Mouse (Mus musculus) forebrain, embryonic 14.5 days (tissue): Measurements from ENCODE around the gene Mrto4. TPM values are rescaled to one million over a fixed set of nuclear protein-coding genes. Genes with fewer than 3 reads are reported as not detected.

Source experiments
- ATAC-seq: fragments of 200-750 bp; cut with Nextera tagmentation; 2 replicates; pipeline ENCODE4 v1.8.0; 2017; ENCODE audit warnings: mild to moderate bottlenecking, moderate library complexity
- DNase-seq: peaks from one replicate; pipeline ENCODE4 v3.0.0-alpha.2; 2015; ENCODE audit warnings: low spot score
- H3K27ac ChIP-seq: fragments of 300-500 bp; sonication (generic); 2 replicates; pipeline ENCODE4 v1.5.1; 2014; ENCODE audit warnings: low read depth, mild to moderate bottlenecking, control low read depth, low read length, moderate library complexity
- H3K27me3 ChIP-seq: fragments of 300-500 bp; sonication (generic); replicated peaks from 2 replicates; pipeline ENCODE4 v1.6.1; 2014; ENCODE audit warnings: low read length, control low read depth, mixed read lengths; ENCODE audit not compliant: control insufficient read depth, insufficient read depth
- H3K36me3 ChIP-seq: fragments of 300-500 bp; sonication (generic); 2 replicates; pipeline ENCODE4 v1.6.1; 2014; ENCODE audit warnings: low read length, control low read depth; ENCODE audit not compliant: control insufficient read depth, insufficient read depth
- H3K4me1 ChIP-seq: fragments of 300-500 bp; sonication (generic); 2 replicates; pipeline ENCODE4 v1.6.1; 2014; ENCODE audit warnings: antibody characterized with exemption, low read length, control low read depth; ENCODE audit not compliant: control insufficient read depth, insufficient read depth
- H3K4me2 ChIP-seq: fragments of 300-500 bp; sonication (generic); 2 replicates; pipeline ENCODE4 v1.6.1; 2014; ENCODE audit warnings: mild to moderate bottlenecking, control low read depth, low read length
- H3K4me3 ChIP-seq: fragments of 300-500 bp; sonication (generic); 2 replicates; pipeline ENCODE4 v1.5.1; 2014; ENCODE audit warnings: low read depth, low read length, control low read depth
- H3K9ac ChIP-seq: fragments of 300-500 bp; sonication (generic); 2 replicates; pipeline ENCODE4 v1.6.1; 2014; ENCODE audit warnings: mild to moderate bottlenecking, low read length, control low read depth, moderate library complexity
- H3K9me3 ChIP-seq: fragments of 300-500 bp; sonication (generic); replicated peaks from 2 replicates; pipeline ENCODE4 v1.6.1; 2016; ENCODE audit warnings: low read length, control low read depth, mixed read lengths; ENCODE audit not compliant: control insufficient read depth
- WGBS: fragments of 180-500 bp; shearing (Covaris S2); extraction: QIAGEN DNeasy Blood & Tissue Kit; methylation state at CpG from one replicate; pipeline ENCODE4 v1.1.7; 2014; 5-methylcytosine and 5-hydroxymethylcytosine counted together
- polyA plus RNA-seq: library from polyadenylated mRNA; unstranded; fragments of >200 nt; fragmentation: Nextera tagmentation; extraction: Ambion mirVana; gene quantifications from 2 replicates; pipeline ENCODE4 v1.2.1, GENCODE M21; 2014

The Mrto4 gene
- polyA plus RNA-seq, 1 experiment from 2014 or later: 110 TPM

GRCm38 (mm10) chr4:139334631-139335295 is 17.6 kb downstream of the Mrto4 start:
- ATAC-seq (no peak), DNase-seq (no peak)
- no peak overlapping the region for H3K9ac ChIP-seq
- H3K4me3 ChIP-seq: no peak overlapping the region
- no peak overlapping the region for H3K4me2 ChIP-seq
- no peaks in the 10 kb centered on the region for H3K36me3 ChIP-seq
- H3K9me3 ChIP-seq: no peaks in the 10 kb centered on the region
- no peaks in the 10 kb centered on the region for H3K4me1 ChIP-seq
- H3K27me3 ChIP-seq: peaks cover 5% of the 10 kb centered on the region; the same call in 1 of the 2 replicates
- WGBS: 72% methylated on average over 6 of the region's 9 CpGs
- no peak overlapping the region for H3K27ac ChIP-seq

GRCm38 (mm10) chr4:139330605-139331004 is 21.8 kb downstream of the Mrto4 start:
- H3K27ac ChIP-seq: no peak overlapping the region
- 9% methylated on average over 10 of the region's 10 CpGs for WGBS
- peak; percentile 70 for DNase-seq
- H3K9me3 ChIP-seq: no peaks in the 10 kb centered on the region
- H3K4me3 ChIP-seq: no peak overlapping the region
- H3K9ac ChIP-seq: no peak overlapping the region
- ATAC-seq: no peak
- no peaks in the 10 kb centered on the region for H3K36me3 ChIP-seq
- no peaks in the 10 kb centered on the region for H3K4me1 ChIP-seq
- H3K27me3 ChIP-seq: no peaks in the 10 kb centered on the region; the same call in 1 of the 2 replicates
- H3K4me2 ChIP-seq: peak overlapping the region; percentile 24; the same call in 1 of the 2 replicates

- no peaks in the 10 kb centered on the region for H3K4me1 ChIP-seq
- H3K9ac ChIP-seq: no peak overlapping the region
- H3K27ac ChIP-seq: no peak overlapping the region
- H3K27me3 ChIP-seq: no peaks in the 10 kb centered on the region
- peaks cover 31% of the 10 kb centered on the region for H3K36me3 ChIP-seq
- 94% methylated on average over 4 of the region's 4 CpGs for WGBS
- DNase-seq (no peak), ATAC-seq (no peak)
- no peaks in the 10 kb centered on the region for H3K9me3 ChIP-seq
- H3K4me2 ChIP-seq: no peak overlapping the region
- no peak overlapping the region for H3K4me3 ChIP-seq
Measured at GRCm38 (mm10) chr4:139319740-139320139, 32.6 kb downstream of the Mrto4 start.

GRCm38 (mm10) chr4:139318449-139318848 is 33.9 kb downstream of the Mrto4 start:
- Histone ChIP-seq H3K9ac (no peak overlapping the region), H3K27me3 (no peaks in the 10 kb centered on the region), H3K4me1 (no peaks in the 10 kb centered on the region), H3K9me3 (no peaks in the 10 kb centered on the region), H3K27ac (no peak overlapping the region), H3K4me2 (no peak overlapping the region), H3K36me3 (peaks cover 37% of the 10 kb centered on the region), H3K4me3 (no peak overlapping the region)
- no peak for ATAC-seq
- DNase-seq: no peak
- WGBS: 93% methylated on average over 11 of the region's 11 CpGs

DNA sequence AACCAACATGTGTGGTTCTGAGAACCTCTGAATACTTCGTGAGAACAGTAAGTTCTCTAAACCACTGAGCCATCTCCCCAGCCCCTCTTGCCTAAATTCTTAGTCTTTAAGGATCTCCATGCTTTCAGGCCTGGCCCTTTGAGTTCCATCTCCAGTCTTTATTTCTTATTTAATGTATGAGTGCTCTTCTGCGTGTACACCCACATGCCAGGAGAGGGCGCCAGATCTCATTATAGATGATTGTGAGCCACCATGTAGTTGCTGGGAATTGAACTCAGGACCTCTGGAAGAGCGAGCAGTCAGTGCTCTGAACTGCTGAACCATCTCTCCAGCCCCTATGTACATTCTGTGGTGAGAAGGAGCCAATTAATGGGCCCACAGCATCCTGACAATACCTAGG is 39.7 kb downstream of the Mrto4 start:
- H3K4me2 ChIP-seq: no peak overlapping the region
- WGBS: 53% methylated on average over 4 of the region's 4 CpGs
- H3K36me3 ChIP-seq: peaks cover 28% of the 10 kb centered on the region
- no peak overlapping the region for H3K9ac ChIP-seq
- H3K4me3 ChIP-seq: no peak overlapping the region
- no peaks in the 10 kb centered on the region for H3K27me3 ChIP-seq
- H3K27ac ChIP-seq: no peak overlapping the region
- ATAC-seq (no peak), DNase-seq (peak; percentile 46)
- no peaks in the 10 kb centered on the region for H3K9me3 ChIP-seq
- peaks cover 14% of the 10 kb centered on the region for H3K4me1 ChIP-seq

DNA sequence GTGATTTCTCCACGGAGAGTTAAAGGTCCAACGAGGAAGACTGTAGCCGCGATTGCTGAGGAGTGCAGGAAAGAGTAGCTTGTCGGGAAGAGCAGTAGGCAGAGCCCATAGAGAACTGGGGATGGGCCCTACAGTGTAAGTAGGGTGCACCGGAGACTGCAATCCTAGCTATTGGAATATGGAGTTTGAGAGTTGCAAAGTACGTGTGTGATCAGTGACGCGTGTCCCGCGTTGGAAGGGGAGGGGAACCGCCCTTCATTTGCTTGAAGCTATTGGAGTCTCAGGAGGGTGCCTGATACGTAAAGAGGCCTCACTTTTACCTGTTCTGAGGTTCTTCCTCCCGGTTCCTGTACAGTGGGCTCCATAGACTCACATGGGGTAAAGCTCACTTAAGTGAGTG is 40.7 kb downstream of the Mrto4 start:
- ATAC-seq: no peak
- Histone ChIP-seq H3K27ac (no peak overlapping the region), H3K9ac (peak overlapping the region; percentile 87), H3K27me3 (no peaks in the 10 kb centered on the region), H3K4me1 (peaks cover 14% of the 10 kb centered on the region), H3K4me3 (peak overlapping the region; percentile 84), H3K4me2 (peak overlapping the region; percentile 95), H3K9me3 (no peaks in the 10 kb centered on the region), H3K36me3 (peaks cover 18% of the 10 kb centered on the region)
- no peak for DNase-seq
- WGBS: 16% methylated on average over 14 of the region's 14 CpGs

GRCm38 (mm10) chr4:139310899-139311701 is 41.3 kb downstream of the Mrto4 start:
- Histone ChIP-seq H3K27me3 (no peaks in the 10 kb centered on the region), H3K9me3 (no peaks in the 10 kb centered on the region), H3K4me3 (peak overlapping the region; percentile 84), H3K36me3 (peaks cover 16% of the 10 kb centered on the region), H3K4me2 (peak overlapping the region; percentile 95), H3K4me1 (peaks cover 14% of the 10 kb centered on the region), H3K27ac (0 out of 2 replicates have a peak overlapping the region, but pooled peaks have one; percentile 33), H3K9ac (peak overlapping the region; percentile 87)
- DNase-seq: peak; percentile 44
- ATAC-seq: peak; percentile 76; the same call in 1 of the 2 replicates
- under 1% methylated on average over 53 of the region's 53 CpGs for WGBS

- Histone ChIP-seq H3K27ac (0 out of 2 replicates have a peak within 1 kb of the TSS, but pooled peaks have one; percentile 33), H3K36me3 (peaks cover 12% of the 10 kb centered on the region), H3K9ac (peak within 1 kb of the TSS; percentile 87), H3K4me1 (peaks cover 14% of the 10 kb centered on the region), H3K4me2 (peak within 1 kb of the TSS; percentile 95), H3K4me3 (peak within 1 kb of the TSS; percentile 84), H3K27me3 (no peaks in the 10 kb centered on the region), H3K9me3 (no peaks in the 10 kb centered on the region)
- peak; percentile 91 for ATAC-seq
- WGBS: under 1% methylated on average over 54 of the region's 63 CpGs
- DNase-seq: peak; percentile 97
Measured at GRCm38 (mm10) chr4:139310171-139310898, 42.0 kb downstream of the Mrto4 start, which contains the start of the genes Pqlc2 and Akr7a5. TSS of gene Pqlc2 (minus strand) at chr4:139310708. TSS of gene Akr7a5 (plus strand) at chr4:139310744.
